11 mouse cellular contexts compared by ENCODE assay signal in genomic region chr8:91995407-91996144, GRCm38 (mm10).
DNase-seq lines count a peak whose midpoint lies in the region; ATAC-seq lines count a peak whose summit lies in the region.
"Had no signal": no experiment of that assay in that cellular context is flagged by ENCODE, and none has a peak within 500 bp of the region (broad histone marks: within the 10 kb centered on the region; RNA-seq: fewer than 3 reads in every experiment).

No protein-coding gene starts in this region.

- H3K9ac ChIP-seq in hindbrain, embryonic 11.5 days (ENCODE audit: low read depth, low read length), result no peak overlapping the region
- no peak overlapping the region for H3K9ac ChIP-seq in midbrain, embryonic 12.5 days (replicated peaks)
- H3K9ac ChIP-seq: liver, embryonic 15.5 days had no signal

- no peak overlapping the region for H3K4me2 ChIP-seq in hindbrain, embryonic 11.5 days (replicated peaks; ENCODE audit: low read depth, low read length)
- peak overlapping the region; percentile 36 for H3K4me2 ChIP-seq in midbrain, embryonic 12.5 days (replicated peaks)
- H3K4me2 ChIP-seq: liver, embryonic 15.5 days had no signal

- H3K4me3 ChIP-seq in hindbrain, embryonic 11.5 days (ENCODE audit: low read depth, low read length), result no peak overlapping the region
- no peak overlapping the region for H3K4me3 ChIP-seq in midbrain, embryonic 12.5 days
- H3K4me3 ChIP-seq: liver, embryonic 15.5 days had no signal

- H3K27ac ChIP-seq in hindbrain, embryonic 11.5 days (ENCODE audit: low read depth, low read length), result peak overlapping the region; percentile 83
- peak overlapping the region; percentile 88 for H3K27ac ChIP-seq in midbrain, embryonic 12.5 days (replicated peaks)
- H3K27ac ChIP-seq: liver, embryonic 15.5 days had no signal

- no peak for ATAC-seq in hindbrain, embryonic 11.5 days (ENCODE audit: low FRiP score)
- ATAC-seq in midbrain, embryonic 12.5 days (ENCODE audit: low FRiP score, low read depth), result no peak

- no peaks in the 10 kb centered on the region for H3K9me3 ChIP-seq in hindbrain, embryonic 11.5 days (ENCODE audit: control insufficient read depth, low read length)
- no peaks in the 10 kb centered on the region for H3K9me3 ChIP-seq in midbrain, embryonic 12.5 days
- H3K9me3 ChIP-seq: liver, embryonic 15.5 days had no signal

- no peaks in the 10 kb centered on the region for H3K36me3 ChIP-seq in hindbrain, embryonic 11.5 days (ENCODE audit: control insufficient read depth, insufficient read depth, low read length)
- no peaks in the 10 kb centered on the region for H3K36me3 ChIP-seq in midbrain, embryonic 12.5 days
- H3K36me3 ChIP-seq: liver, embryonic 15.5 days had no signal

- no peaks in the 10 kb centered on the region for H3K27me3 ChIP-seq in hindbrain, embryonic 11.5 days (ENCODE audit: control insufficient read depth, insufficient read depth, low read length)
- peaks cover 14% of the 10 kb centered on the region for H3K27me3 ChIP-seq in midbrain, embryonic 12.5 days

- peak; percentile 70 to 71 for DNase-seq in kidney, postnatal 4 days
- DNase-seq in kidney, postnatal 36 days, result no peak
- peak; percentile 30 for DNase-seq in hindbrain, embryonic 11.5 days (ENCODE audit: low spot score)
- peak; percentile 47 for DNase-seq in retina, embryonic 14.5 days (ENCODE audit: low spot score)
- DNase-seq in adipocyte (ENCODE audit: low spot score), result no peak
- no peak for DNase-seq in right cerebral cortex, postnatal 4 days
- DNase-seq: cerebellum, adult 18-20 months; left cerebral cortex, postnatal 4 days; lung, postnatal 36 days had no signal

- peaks cover 23% of the 10 kb centered on the region for H3K4me1 ChIP-seq in hindbrain, embryonic 11.5 days (replicated peaks; ENCODE audit: control insufficient read depth, insufficient read depth, low read length)
- H3K4me1 ChIP-seq in midbrain, embryonic 12.5 days, result peaks cover 74% of the 10 kb centered on the region
- H3K4me1 ChIP-seq: liver, embryonic 15.5 days had no signal

- WGBS in hindbrain, embryonic 11.5 days, result 32% methylated on average over 9 of the region's 9 CpGs
- WGBS in midbrain, embryonic 12.5 days, result 29% methylated on average over 9 of the region's 9 CpGs

Comparison
In these comparisons a context has a peak if more than half of its experiments do, and no peak if none do; other contexts are left out.
1. DNase-seq: peak in kidney, postnatal 4 days (2 of 2), hindbrain, embryonic 11.5 days (single experiment) and retina, embryonic 14.5 days (single experiment); none in kidney, postnatal 36 days (0 of 2), adipocyte (single experiment) and right cerebral cortex, postnatal 4 days (single experiment).